Mouse (Mus musculus) heart, postnatal 4 days (tissue): ENCODE measurements around the gene Tnpo3. TPM values are rescaled to one million over a fixed set of nuclear protein-coding genes. Genes with fewer than 3 reads are reported as not detected.

Experiments used
- total RNA-seq, 2 experiments: library from RNA; stranded (reverse); gene quantifications; 2 replicates each; pipeline ENCODE4 v1.2.3; 2021

Tnpo3 gene
- total RNA-seq, 2 experiments from 2014 or later: 52.2 to 54.6 TPM

Other genes with a start within 250 kb of the Tnpo3 start
- not detected for gene Opn1sw, start 221.4 kb downstream of the Tnpo3 start, total RNA-seq
- gene Ccdc136, start 213.6 kb downstream of the Tnpo3 start, total RNA-seq: 10 to 100 TPM; 10.6 to 15.8 TPM
- 100 to 1,000 TPM; 303 to 309 TPM for gene Flnc, start 176.6 kb downstream of the Tnpo3 start, total RNA-seq
- gene Atp6v1f, start 142.2 kb downstream of the Tnpo3 start, total RNA-seq: 100 to 1,000 TPM; 110 to 117 TPM
- gene Atp6v1fnb, start 138.4 kb downstream of the Tnpo3 start, total RNA-seq: not detected
- 10 to 100 TPM; 11.6 to 15.1 TPM for gene Kcp, start 101.9 kb downstream of the Tnpo3 start, total RNA-seq
- 1 to 10 TPM; 3.0 TPM for gene Irf5, start 83.3 kb downstream of the Tnpo3 start, total RNA-seq
- gene Tspan33, start 84.3 kb upstream of the Tnpo3 start, total RNA-seq: 1 to 10 TPM in 1 of 2 experiments, under 1 TPM in 1; 0.93 to 1.4 TPM
- gene Smo, start 125.6 kb upstream of the Tnpo3 start, total RNA-seq: 10 to 100 TPM; 29.5 to 30.3 TPM
- 10 to 100 TPM; 13.8 to 17.1 TPM for gene Ahcyl2, start 158.1 kb upstream of the Tnpo3 start, total RNA-seq